Mouse (Mus musculus) heart, adult 2 months (tissue): ENCODE data around the gene Rcbtb2.

ENCODE experiments used
- CTCF ChIP-seq: fragments of 200-600 bp; IDR thresholded peaks from 2 replicates; pipeline ENCODE4 v1.8.1; 2022; ENCODE audit warnings: antibody characterized with exemption, mild to moderate bottlenecking, moderate library complexity
- EP300 ChIP-seq: fragments of 200-500 bp; IDR thresholded peaks from 2 replicates; pipeline ENCODE4 v1.6.1; 2011; ENCODE audit warnings: low read depth, low read length, control low read depth; ENCODE audit not compliant: insufficient read depth
- POLR2A ChIP-seq: fragments of 200-500 bp; IDR thresholded peaks from 2 replicates; pipeline ENCODE4 v1.6.1; 2011; ENCODE audit warnings: mild to moderate bottlenecking, low read depth, low read length, control low read depth; ENCODE audit not compliant: insufficient read depth

DNA sequence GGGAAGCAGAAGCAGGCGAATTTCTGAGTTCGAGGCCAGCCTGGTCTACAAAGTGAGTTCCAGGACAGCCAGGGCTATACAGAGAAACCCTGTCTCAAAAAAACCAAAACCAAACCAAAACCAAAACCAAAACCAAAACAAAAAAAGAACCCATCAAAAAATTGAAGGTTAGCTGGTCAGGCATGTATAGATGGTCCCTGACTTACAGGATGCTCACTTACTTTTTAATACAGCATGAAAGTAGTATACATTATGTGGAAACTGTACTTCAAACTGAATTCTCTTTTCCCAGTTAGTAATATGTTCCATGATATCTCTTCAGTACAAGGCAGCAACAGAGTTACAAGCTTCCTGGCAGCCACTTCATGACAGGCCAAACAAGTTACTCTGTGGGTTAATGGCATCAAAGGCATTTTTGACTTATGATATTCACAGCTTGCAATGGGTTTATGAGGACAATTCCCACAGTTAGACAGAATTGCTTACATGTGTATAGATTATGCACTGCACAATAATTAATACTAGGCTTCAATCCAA, 121.3 kb downstream of the Rcbtb2 start:
- TF ChIP-seq CTCF: no peak
- no peak for TF ChIP-seq POLR2A
- no peak for TF ChIP-seq EP300
